Mouse (Mus musculus) CD4-positive, CD25-positive, alpha-beta regulatory T cell, adult 9 weeks (primary cell): ENCODE data around the gene Zfp27. TPM values are rescaled to one million over a fixed set of nuclear protein-coding genes. Genes with fewer than 3 reads are reported as not detected.

Experiments used
- polyA plus RNA-seq: library from polyadenylated mRNA; unstranded; fragments of 100-300 nt; shearing (Covaris generic); gene quantifications from one replicate; pipeline ENCODE4 v1.2.1, GENCODE M21; 2017

Zfp27 gene
- polyA plus RNA-seq = 5.9 TPM

DNA sequence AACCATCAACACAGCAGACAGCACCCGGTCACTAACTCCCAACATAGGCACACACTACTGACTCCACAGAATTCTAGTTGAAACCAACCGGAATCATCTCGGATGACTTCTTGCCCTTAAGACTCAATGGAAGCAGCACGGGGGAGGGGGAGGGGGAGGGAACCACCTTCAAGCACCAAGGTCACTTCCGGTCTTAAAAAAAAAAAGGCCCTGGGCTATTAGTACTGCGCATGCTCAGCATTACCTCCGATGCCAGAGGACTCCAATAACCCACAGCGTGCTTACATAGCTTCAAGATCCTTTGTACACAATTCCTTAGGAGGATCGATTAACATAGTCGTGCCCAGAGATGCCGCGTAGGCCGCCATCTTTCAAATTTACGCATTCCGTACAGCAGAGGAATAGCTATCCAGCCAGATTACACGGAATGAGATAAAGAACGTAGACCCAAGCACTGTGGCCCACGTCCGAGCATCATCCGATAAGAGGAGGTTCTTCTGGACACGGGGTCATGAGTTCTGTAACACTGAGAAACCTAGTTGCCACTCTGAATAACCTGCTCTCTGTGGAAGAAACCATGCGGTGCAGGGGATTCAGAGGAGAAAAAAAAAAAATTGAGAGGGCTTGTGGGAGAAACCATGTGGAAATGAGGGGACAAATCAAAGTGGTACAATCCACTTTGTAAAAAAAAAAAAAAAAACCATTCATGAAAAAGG, at the start of gene Zfp27:
Zfp27 (minus strand) TSS at position 607 of the 716 bp plus-strand sequence.

DNA sequence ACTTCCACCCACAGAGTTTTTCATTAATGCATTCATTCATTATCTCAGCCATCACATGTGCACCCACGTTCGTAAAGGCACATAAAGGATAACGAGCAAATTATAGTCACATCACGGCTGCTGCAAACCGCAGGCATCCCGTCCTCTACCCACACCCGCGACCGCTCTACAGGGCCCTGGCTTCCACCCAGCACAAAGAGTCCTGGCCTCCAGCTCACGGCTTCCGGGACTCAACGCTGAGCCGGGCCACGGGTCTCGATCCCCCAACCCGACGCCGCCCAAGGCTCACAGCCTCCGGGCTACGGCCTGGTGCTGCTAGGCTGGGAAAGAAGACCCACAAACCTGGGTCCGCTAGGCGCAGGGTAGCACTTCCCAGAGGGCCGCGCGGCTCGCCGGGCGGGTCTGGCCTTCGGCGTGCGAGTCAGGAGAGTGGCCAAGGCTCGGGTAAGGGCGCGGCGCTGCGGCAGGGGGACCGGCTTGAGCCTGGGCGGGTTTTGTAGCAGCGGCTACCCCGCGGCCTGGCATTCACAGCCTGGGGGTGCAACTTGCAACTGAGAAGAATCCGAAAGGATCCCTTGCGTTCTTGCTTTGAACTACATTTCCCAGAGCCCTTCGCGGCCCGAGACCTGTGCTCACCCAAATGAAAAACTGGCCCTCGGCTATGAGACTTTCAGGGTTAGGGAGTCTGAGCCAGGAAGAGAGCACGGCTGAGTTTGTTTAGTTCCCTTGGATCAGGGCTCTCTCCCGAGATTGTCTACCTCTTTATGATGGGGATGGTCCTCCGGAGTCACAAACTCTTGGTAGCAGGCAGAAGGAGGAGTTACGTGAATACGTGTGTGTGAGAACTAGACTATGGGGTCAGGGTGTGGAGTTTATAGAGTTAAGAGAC, 47.4 kb upstream of the Zfp27 start, which contains the start of gene Zfp74:
Zfp74 (minus strand) TSS at position 577 of the 889 bp plus-strand sequence.

GRCm38 (mm10) chr7:29908130-29908950, 2.0 kb upstream of the Zfp27 start, which contains the start of gene Zfp383:
Zfp383 (plus strand) TSS chr7:29908223.

GRCm38 (mm10) chr7:29859532-29860517, 46.5 kb downstream of the Zfp27 start, which contains the start of gene Zfp420:
Zfp420 (plus strand) TSS chr7:29859979.

DNA sequence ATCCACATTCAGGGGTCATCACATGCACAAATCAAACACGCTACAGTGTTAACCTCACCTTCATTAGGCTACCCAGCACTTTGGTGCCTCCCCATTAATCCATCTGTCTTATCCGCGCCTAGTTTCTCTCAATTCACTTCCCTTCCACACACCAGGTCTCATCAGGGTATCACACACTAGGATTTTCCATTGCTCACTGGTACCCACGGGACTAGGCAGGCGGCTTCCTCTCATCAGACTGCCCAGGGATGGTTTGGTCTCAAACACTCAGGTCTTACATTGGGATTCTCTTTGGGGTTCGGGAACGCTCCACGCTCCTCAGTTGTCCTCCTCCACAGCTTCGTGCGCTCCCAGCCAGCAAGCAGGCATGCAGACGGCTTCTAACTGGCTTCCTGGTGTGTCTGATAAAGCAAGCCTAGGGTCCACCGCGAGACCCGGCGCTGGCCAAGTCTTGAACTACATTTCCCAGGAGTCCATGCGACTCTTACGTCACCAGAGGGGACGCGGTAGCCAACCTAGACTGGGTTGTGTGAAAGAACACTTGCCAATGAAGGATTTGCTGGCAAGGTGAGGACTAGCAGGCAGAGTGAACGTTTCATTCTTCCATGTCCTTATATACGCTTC, 53.0 kb downstream of the Zfp27 start, which contains the start of gene Zfp940:
Zfp940 (minus strand) TSS at position 451 of the 624 bp plus-strand sequence.

Other genes with a start within 250 kb of the Zfp27 start
- not detected for gene Catsperg2, start 179.5 kb downstream of the Zfp27 start, polyA plus RNA-seq
- gene Zfp84, start 138.0 kb downstream of the Zfp27 start, polyA plus RNA-seq = 26.2 TPM
- gene Zfp30, start 122.6 kb downstream of the Zfp27 start, polyA plus RNA-seq = 0.42 TPM
- gene Zfp790, start 90.5 kb downstream of the Zfp27 start, polyA plus RNA-seq = 31.1 TPM
- 7.1 TPM for gene Zfp940, start 52.9 kb downstream of the Zfp27 start, polyA plus RNA-seq
- gene Zfp420, start 46.6 kb downstream of the Zfp27 start, polyA plus RNA-seq = 15.7 TPM
- gene Zfp383, start 1.7 kb upstream of the Zfp27 start, polyA plus RNA-seq = 0.99 TPM
- 7.3 TPM for gene Zfp74, start 47.5 kb upstream of the Zfp27 start, polyA plus RNA-seq
- 6.3 TPM for gene Zfp568, start 77.4 kb upstream of the Zfp27 start, polyA plus RNA-seq
- 7.1 TPM for gene Zfp14, start 144.8 kb upstream of the Zfp27 start, polyA plus RNA-seq
- 13.1 TPM for gene Zfp82, start 166.3 kb upstream of the Zfp27 start, polyA plus RNA-seq
- 2.0 TPM for gene Gm26920, start 183.8 kb upstream of the Zfp27 start, polyA plus RNA-seq
- 14.8 TPM for gene Zfp566, start 184.0 kb upstream of the Zfp27 start, polyA plus RNA-seq
- 95.2 TPM for gene Zfp260, start 188.2 kb upstream of the Zfp27 start, polyA plus RNA-seq
- gene Zfp382, start 215.4 kb upstream of the Zfp27 start, polyA plus RNA-seq = 15.8 TPM